Mouse (Mus musculus) bone marrow macrophage, adult 2 months (primary cell): ENCODE measurements around the gene Ift46.

Experiments
- CTCF ChIP-seq: IDR thresholded peaks from 2 replicates; pipeline ENCODE4 v1.5.1; 2012; ENCODE audit warnings: low read depth, mild to moderate bottlenecking, low read length, moderate library complexity
- POLR2A ChIP-seq: IDR thresholded peaks from 2 replicates; pipeline ENCODE4 v1.6.1; 2012; ENCODE audit warnings: mild to moderate bottlenecking, low read depth, low read length, borderline replicate concordance

DNA sequence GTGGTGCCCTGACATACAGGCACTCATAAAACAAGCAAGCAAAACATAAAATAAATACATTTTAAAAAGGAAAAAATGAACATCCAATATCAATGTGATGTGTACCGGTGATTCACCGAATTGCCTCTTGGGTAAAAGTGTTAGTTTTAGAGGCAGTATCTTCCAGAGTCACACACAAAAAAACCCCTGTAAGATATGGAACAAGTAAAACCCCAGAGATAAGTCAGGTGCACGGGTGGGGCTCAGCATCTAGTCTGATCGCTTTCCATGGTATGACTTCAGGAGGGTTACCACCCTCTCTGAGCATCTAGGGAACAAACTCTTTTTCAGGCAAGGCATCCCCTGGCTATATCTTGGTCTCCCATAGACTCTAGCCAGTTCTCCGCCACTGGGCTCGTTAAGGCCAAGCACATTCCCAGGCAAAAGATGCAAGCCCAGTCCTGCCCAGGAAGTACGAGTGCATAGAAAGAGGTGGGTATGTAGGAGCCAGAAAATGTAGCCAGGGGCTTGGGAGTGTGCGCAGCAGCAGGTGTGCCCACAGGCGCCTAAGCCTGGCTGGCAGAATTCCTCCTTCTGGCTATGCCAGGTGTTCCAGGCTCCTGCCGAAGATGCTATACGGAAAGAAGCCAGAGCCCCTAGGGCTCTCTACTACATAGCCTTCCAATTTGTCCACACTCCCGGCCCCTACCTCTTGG lies 48.6 kb upstream of the Ift46 start:
- no peak for TF ChIP-seq CTCF
- TF ChIP-seq POLR2A = no peak
